Mouse (Mus musculus) erythroblast, embryonic 14.5 days (primary cell): Measurements from ENCODE around the gene Zfyve1. TPM values are rescaled to one million over a fixed set of nuclear protein-coding genes. Genes with fewer than 3 reads are reported as not detected.

ENCODE experiments used
- H3K27me3 ChIP-seq: 2 replicates; pipeline ENCODE4 v1.6.1; 2012; ENCODE audit warnings: inconsistent platforms; ENCODE audit not compliant: control insufficient read depth
- H3K36me3 ChIP-seq: 2 replicates; pipeline ENCODE4 v1.6.1; 2012; ENCODE audit warnings: mild to moderate bottlenecking, inconsistent platforms; ENCODE audit not compliant: control insufficient read depth
- H3K4me1 ChIP-seq: 2 replicates; pipeline ENCODE4 v1.6.1; 2012; ENCODE audit warnings: inconsistent platforms; ENCODE audit not compliant: control insufficient read depth
- H3K4me3 ChIP-seq: replicated peaks from 2 replicates; pipeline ENCODE3; 2012; ENCODE audit warnings: moderate library complexity, mild to moderate bottlenecking, inconsistent platforms
- H3K9me3 ChIP-seq: 2 replicates; pipeline ENCODE4 v1.6.1; 2012; ENCODE audit warnings: low read length, inconsistent platforms, mixed read lengths; ENCODE audit not compliant: control insufficient read depth
- GATA1 ChIP-seq: IDR thresholded peaks from 2 replicates; pipeline ENCODE4 v1.6.1; 2012; ENCODE audit warnings: low read length, inconsistent platforms, mixed read lengths
- TAL1 ChIP-seq: IDR thresholded peaks from 3 replicates; pipeline ENCODE4 v1.6.1; 2012; ENCODE audit warnings: low read length, inconsistent platforms, mixed read lengths
- polyA plus RNA-seq: library from polyadenylated mRNA; stranded (reverse); fragments of >175 nt; gene quantifications from 2 replicates; pipeline ENCODE4 v1.2.3, GENCODE M21; 2012

Gene Zfyve1
- polyA plus RNA-seq, 1 experiment: 0.66 TPM

GRCm38 (mm10) chr12:83520311-83520890, 76.6 kb downstream of the Zfyve1 start, which contains the start of gene Dcaf4:
TSS of gene Dcaf4 (plus strand) at chr12:83520466.
- Histone ChIP-seq H3K4me1 (peaks cover 56% of the 10 kb centered on the region), H3K9me3 (no peaks in the 10 kb centered on the region), H3K4me3 (peak within 1 kb of the TSS; percentile 76), H3K36me3 (no peaks in the 10 kb centered on the region), H3K27me3 (no peaks in the 10 kb centered on the region)
- TF ChIP-seq GATA1 (no peak), TAL1 (no peak)

- Histone ChIP-seq H3K4me3 (no peak overlapping the region), H3K27me3 (peaks cover 7% of the 10 kb centered on the region; the same call in 1 of the 2 replicates)
These were observed 79.4 kb downstream of the Zfyve1 start for GRCm38 (mm10) chr12:83517580-83517979.

GRCm38 (mm10) chr12:83514216-83514615, 82.8 kb downstream of the Zfyve1 start:
- TF ChIP-seq GATA1: no peak
- no peak for TF ChIP-seq TAL1
- H3K9me3 ChIP-seq: no peaks in the 10 kb centered on the region
- H3K4me3 ChIP-seq: no peak overlapping the region
- peaks cover 27% of the 10 kb centered on the region for H3K4me1 ChIP-seq
- no peaks in the 10 kb centered on the region for H3K36me3 ChIP-seq
- peaks cover 10% of the 10 kb centered on the region for H3K27me3 ChIP-seq

More at GRCm38 (mm10) chr12:83517580-83517979, 79.4 kb downstream of the Zfyve1 start:
- TF ChIP-seq TAL1 (no peak), GATA1 (no peak)
- Histone ChIP-seq H3K36me3 (no peaks in the 10 kb centered on the region), H3K4me1 (peaks cover 52% of the 10 kb centered on the region), H3K9me3 (no peaks in the 10 kb centered on the region)

- no peak overlapping the region for H3K4me3 ChIP-seq
- no peaks in the 10 kb centered on the region for H3K9me3 ChIP-seq
- no peaks in the 10 kb centered on the region for H3K36me3 ChIP-seq
- peaks cover 10% of the 10 kb centered on the region for H3K27me3 ChIP-seq
- TF ChIP-seq GATA1: no peak
- TF ChIP-seq TAL1: no peak
- H3K4me1 ChIP-seq: peaks cover 22% of the 10 kb centered on the region
These were observed 83.8 kb downstream of the Zfyve1 start for GRCm38 (mm10) chr12:83513185-83513584.

- Histone ChIP-seq H3K4me3 (no peak overlapping the region), H3K9me3 (no peaks in the 10 kb centered on the region), H3K27me3 (peaks cover 10% of the 10 kb centered on the region), H3K4me1 (peaks cover 20% of the 10 kb centered on the region), H3K36me3 (no peaks in the 10 kb centered on the region)
- TF ChIP-seq TAL1: no peak
- TF ChIP-seq GATA1: no peak
These were observed 84.2 kb downstream of the Zfyve1 start for GRCm38 (mm10) chr12:83512783-83513182.

GRCm38 (mm10) chr12:83510586-83510985, 86.4 kb downstream of the Zfyve1 start:
- H3K4me1 ChIP-seq: peaks cover 7% of the 10 kb centered on the region
- peaks cover 10% of the 10 kb centered on the region for H3K27me3 ChIP-seq
- no peaks in the 10 kb centered on the region for H3K9me3 ChIP-seq
- H3K4me3 ChIP-seq: no peak overlapping the region
- TF ChIP-seq TAL1 (no peak), GATA1 (no peak)
- no peaks in the 10 kb centered on the region for H3K36me3 ChIP-seq

GRCm38 (mm10) chr12:83506543-83506942, 90.5 kb downstream of the Zfyve1 start:
- Histone ChIP-seq H3K27me3 (peaks cover 3% of the 10 kb centered on the region), H3K4me1 (peaks cover 6% of the 10 kb centered on the region), H3K9me3 (no peaks in the 10 kb centered on the region), H3K36me3 (no peaks in the 10 kb centered on the region), H3K4me3 (no peak overlapping the region)
- TF ChIP-seq GATA1 (no peak), TAL1 (no peak)

GRCm38 (mm10) chr12:83502190-83502589, 94.8 kb downstream of the Zfyve1 start:
- H3K9me3 ChIP-seq: no peaks in the 10 kb centered on the region
- TF ChIP-seq GATA1: no peak
- no peaks in the 10 kb centered on the region for H3K36me3 ChIP-seq
- H3K4me3 ChIP-seq: no peak overlapping the region
- H3K27me3 ChIP-seq: peaks cover 9% of the 10 kb centered on the region
- peaks cover 6% of the 10 kb centered on the region for H3K4me1 ChIP-seq

GRCm38 (mm10) chr12:83499256-83499655, 97.8 kb downstream of the Zfyve1 start:
- no peaks in the 10 kb centered on the region for H3K9me3 ChIP-seq
- peaks cover 10% of the 10 kb centered on the region for H3K27me3 ChIP-seq
- no peaks in the 10 kb centered on the region for H3K36me3 ChIP-seq
- peaks cover 8% of the 10 kb centered on the region for H3K4me1 ChIP-seq
- H3K4me3 ChIP-seq: no peak overlapping the region
- no peak for TF ChIP-seq TAL1
- no peak for TF ChIP-seq GATA1

- H3K4me1 ChIP-seq: peaks cover 8% of the 10 kb centered on the region
- TF ChIP-seq GATA1 (no peak), TAL1 (no peak)
These were observed 99.1 kb downstream of the Zfyve1 start for GRCm38 (mm10) chr12:83497959-83498358.

More at GRCm38 (mm10) chr12:83497959-83498358, 99.1 kb downstream of the Zfyve1 start:
- Histone ChIP-seq H3K27me3 (peaks cover 21% of the 10 kb centered on the region), H3K9me3 (no peaks in the 10 kb centered on the region), H3K36me3 (no peaks in the 10 kb centered on the region), H3K4me3 (no peak overlapping the region)
